Mouse (Mus musculus): ENCODE results near the gene Cbln1.

Gene Cbln1

GRCm38 (mm10) chr8:87469931-87470833 is 2.2 kb downstream of the Cbln1 start:
- no peak for DNase-seq (ENCODE audit: low read depth in 1 of 2, low spot score in 2 of 2)

- DNase-seq (ENCODE audit: low read depth in 1 of 2, low spot score in 2 of 2), result no peak
Observed at GRCm38 (mm10) chr8:87468958-87469815, 3.2 kb downstream of the Cbln1 start.

DNA sequence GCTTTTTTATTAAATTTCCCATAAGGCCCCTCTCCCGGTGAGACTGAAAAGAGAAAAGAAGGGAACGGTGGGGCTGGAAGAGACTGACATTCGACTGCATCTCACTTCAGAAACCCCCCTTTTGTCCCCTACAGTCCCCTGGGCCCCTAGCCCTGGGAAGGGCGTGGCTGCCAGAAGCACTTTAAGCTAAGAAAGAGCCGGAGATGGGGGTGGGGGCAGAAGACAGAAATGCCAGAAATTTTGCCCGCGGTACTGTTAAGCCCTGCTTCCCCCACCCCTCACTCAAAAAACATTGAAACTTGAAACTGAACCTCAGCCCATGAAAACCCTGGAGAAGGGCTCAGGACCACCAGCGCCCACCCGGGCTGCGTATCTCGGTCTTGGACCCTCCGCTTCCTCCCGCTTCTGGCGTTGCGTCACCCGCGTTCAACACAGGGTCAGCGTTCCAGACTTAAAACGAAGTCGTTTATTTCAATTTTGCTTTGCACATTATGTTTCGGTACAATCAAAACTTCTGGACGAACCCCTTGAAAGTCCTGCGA is 3.9 kb downstream of the Cbln1 start:
- DNase-seq (ENCODE audit: low read depth in 1 of 2, low spot score in 2 of 2), result no peak

DNA sequence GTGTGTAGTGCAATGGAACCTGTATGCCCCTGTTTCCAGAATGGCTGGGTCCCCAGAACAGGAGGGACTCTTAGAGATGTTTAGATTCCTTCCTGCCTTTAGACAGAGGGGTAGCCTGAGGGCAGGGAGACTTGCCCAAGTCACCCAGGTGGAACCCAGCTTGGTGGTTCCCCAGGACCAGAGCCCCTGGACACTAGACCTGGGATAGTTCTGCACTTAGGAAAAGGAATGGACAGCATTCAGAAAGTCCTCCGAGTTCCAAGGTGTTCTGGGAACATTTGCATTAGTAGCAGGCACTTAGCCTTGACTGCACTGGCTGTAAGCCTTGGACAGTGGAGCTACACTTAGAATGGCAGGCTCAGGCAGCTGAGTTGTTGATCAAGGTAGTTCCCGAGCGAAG is 4.5 kb downstream of the Cbln1 start:
- DNase-seq (ENCODE audit: low read depth in 1 of 2, low spot score in 2 of 2), result no peak

DNA sequence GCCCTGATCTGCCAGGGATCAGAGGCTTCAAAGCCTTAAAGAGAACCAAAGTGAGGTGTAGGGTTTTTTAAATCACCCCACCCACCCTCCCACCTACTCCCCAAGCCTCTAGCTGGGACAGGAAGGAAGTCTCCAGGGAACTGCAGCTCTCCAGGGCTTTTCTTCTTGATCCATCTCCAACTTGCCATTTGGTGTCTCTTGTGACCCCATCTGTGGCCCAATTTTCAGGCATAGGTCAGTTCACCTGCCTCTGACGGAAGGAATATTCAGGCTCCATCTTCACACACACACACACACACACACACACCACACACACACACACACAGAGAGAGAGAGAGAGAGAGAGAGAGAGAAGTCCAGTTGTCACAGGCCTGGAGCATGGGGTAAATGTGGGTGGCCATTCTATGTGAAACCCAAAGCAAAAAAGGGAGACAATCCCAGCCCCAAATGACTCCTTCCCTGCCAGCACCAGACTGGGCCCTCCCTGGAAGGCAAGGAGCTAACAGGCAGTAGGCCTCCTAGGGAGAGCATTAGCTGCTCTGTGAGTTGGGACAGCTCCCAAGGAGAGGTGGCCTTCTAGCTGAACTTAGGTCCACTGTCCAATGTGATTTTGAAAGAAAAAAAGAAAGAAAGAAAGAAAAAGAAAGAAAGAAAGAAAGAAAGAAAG is 5.3 kb downstream of the Cbln1 start:
- no peak for DNase-seq (ENCODE audit: low read depth in 1 of 2, low spot score in 2 of 2)

DNA sequence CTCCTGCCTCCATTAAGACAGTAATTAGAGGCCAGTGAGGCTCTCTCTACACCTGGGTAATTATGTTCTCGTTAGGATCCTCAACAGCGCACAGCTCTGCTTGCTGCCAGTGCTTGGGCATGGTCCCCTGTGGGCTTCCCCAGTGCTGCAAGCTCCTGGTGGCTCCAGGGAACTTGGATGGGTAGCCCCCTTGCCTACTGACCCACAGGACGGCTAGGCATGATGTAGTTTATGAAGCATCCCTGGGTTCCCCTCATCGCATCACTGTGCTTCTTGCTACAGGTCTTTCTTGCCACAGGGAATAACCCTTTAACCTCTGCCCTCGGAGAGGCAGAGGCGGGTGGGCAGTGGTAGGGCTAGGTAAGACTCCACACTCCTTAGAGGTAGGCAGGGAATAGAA is 6.1 kb downstream of the Cbln1 start:
- no peak for DNase-seq (ENCODE audit: low read depth in 1 of 2, low spot score in 2 of 2)

DNA sequence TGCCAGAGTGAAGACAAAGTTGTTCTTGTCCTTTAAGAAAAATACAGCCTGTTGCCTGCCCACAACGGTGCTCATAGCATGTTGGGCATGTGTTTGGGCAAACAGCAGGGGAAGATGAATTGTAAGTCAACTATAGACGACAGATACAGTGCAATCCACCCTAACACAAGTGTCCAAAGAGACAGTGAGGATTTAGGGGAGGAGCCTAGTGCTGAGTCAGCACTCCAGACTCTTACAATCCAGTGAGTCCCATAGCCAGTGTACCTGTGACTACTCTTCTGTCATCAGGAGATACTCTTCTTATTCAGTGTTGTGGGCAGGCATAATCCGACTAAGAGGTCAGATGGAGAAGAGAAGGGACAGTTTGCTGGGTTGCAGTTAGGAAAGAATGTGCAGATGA is 8.0 kb downstream of the Cbln1 start:
- no peak for DNase-seq (ENCODE audit: low read depth in 1 of 2, low spot score in 2 of 2)

DNA sequence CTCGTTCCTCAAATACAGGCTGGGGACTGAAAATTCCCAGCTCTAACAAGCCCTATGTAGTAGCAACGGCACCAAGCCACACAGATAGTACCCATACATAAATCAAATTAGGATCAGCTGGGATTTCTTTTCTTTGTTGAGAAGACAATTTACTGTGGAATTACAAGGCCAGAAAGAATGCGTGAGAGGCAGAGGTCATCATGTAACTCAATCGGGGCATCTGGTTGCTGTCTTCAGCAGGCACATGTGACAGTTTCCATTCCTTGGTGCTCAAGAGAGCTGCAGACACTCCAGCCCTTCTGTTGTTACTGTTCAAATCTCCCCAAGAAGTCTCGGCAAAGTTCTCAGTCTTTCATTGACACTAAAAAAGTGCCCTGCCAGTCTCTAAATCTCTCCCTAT is 10.6 kb downstream of the Cbln1 start:
- no peak for DNase-seq (ENCODE audit: low read depth in 1 of 2, low spot score in 2 of 2)

GRCm38 (mm10) chr8:87456949-87457348 is 15.5 kb downstream of the Cbln1 start:
- DNase-seq (ENCODE audit: low read depth in 1 of 2, low spot score in 2 of 2), result no peak

DNA sequence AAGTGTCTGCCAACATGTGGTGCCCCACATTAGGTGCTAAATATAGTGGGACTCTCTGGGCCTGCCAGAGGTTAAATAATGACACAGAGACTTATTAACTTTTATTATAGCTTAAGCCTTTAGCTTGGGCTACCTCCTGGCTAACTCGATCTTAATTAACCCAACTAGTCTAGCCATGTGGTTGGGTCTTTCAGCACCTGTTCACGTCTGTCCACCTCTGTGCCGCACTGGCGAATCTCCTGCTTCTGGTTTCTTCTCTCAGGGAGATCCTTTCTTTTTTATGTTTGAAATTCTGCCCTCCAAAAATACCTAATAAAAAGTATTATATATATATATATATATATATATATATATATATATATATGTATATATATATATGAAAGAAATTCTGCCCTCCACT is 19.6 kb downstream of the Cbln1 start:
- DNase-seq (ENCODE audit: low read depth in 1 of 2, low spot score in 2 of 2), result no peak

- no peak for DNase-seq (ENCODE audit: low read depth in 1 of 2, low spot score in 2 of 2)
Observed at GRCm38 (mm10) chr8:87451737-87452136, 20.7 kb downstream of the Cbln1 start.

DNA sequence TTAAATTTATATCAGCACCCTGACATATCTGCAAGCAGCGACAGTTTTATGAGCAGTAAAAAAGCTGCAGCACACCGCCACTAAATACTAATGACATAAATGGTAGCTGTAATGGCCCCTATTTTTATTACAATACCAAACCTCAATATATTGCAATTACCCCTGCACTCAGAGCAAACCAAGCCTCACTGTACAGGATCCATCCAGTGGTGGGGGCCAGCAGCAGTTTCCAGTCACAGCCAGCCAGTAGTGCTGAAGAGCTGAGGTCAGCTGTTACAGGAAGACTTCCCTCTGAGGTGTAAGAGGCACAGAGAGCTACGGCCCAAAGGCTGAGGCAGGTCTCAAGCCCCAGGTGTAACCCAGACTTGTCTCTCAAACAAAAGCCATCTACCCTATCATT is 37.8 kb downstream of the Cbln1 start:
- no peak for DNase-seq (ENCODE audit: low read depth in 1 of 2, low spot score in 2 of 2)

DNA sequence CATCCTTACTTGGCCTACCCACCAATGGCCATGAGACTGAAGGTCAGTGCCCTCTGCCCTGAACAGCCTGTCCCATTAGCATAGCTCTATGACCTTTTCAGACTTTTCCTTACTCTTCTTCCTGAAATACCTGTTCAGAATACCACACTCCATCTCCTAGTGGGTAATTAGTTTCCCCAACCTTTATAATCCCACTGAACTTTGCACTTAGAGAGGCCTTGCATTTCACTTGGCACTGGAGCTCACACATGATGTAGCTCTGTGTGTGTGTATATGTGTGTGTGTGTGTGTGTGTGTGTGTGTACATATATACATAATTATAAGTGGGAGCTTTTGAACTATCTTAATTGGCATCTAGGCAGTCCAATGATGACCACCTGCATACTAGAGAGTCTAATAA is 45.2 kb downstream of the Cbln1 start:
- DNase-seq (ENCODE audit: low read depth in 1 of 2, low spot score in 2 of 2), result no peak

GRCm38 (mm10) chr8:87424706-87425105 is 47.7 kb downstream of the Cbln1 start:
- no peak for DNase-seq (ENCODE audit: low read depth in 1 of 2, low spot score in 2 of 2)

- DNase-seq (ENCODE audit: low read depth in 1 of 2, low spot score in 2 of 2), result no peak
Observed at GRCm38 (mm10) chr8:87421697-87422096, 50.7 kb downstream of the Cbln1 start.
